8 mouse cellular contexts compared by ENCODE assay signal in the genomic region with DNA sequence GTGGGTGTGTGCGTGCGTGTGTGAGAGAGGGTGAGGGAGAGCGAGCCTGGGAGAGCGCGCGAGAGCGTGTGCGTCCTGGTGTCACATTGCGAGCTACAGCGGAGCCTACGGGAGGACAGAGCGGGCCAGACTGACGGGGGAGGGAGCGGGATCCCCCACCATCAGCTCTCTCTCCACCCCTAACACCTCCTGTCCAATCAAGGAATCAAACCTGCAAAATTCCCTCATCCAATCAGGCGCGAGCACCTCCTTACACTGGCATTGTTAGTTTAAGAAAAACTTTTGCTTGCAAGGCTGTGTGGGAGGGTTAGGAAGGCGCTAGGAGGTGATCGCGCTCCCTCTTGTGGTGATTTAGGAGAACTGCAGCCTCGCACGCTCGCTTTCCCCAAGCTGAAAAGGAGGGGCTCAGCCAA. TPM values are rescaled to one million over a fixed set of nuclear protein-coding genes. Genes with fewer than 3 reads are reported as not detected.
DNase-seq lines count a peak whose midpoint lies in the region; ATAC-seq and TF ChIP-seq lines count a peak whose summit lies in the region.

Ephb1 (minus strand) TSS at position 133 of the 413 bp plus-strand sequence.

- H3K4me3 ChIP-seq in ES-E14 (ENCODE audit: insufficient read depth in 1 of 2, low read depth in 1 of 2, low read length in 2 of 2, poor library complexity in 1 of 2, severe bottlenecking in 1 of 2), result peak within 1 kb of the TSS; percentile 63 to 64
- peak within 1 kb of the TSS; percentile 62 for H3K4me3 ChIP-seq in cerebellum, adult 2 months (replicated peaks; ENCODE audit: insufficient read depth, low read depth, low read length)
- peak within 1 kb of the TSS; percentile 81 for H3K4me3 ChIP-seq in forebrain, postnatal 0 days (ENCODE audit: low read depth, low read length)
- H3K4me3 ChIP-seq in layer of hippocampus, adult 2 months, result peak within 1 kb of the TSS; percentile 72
- peak within 1 kb of the TSS; percentile 30 for H3K4me3 ChIP-seq in lung, adult 2 months (replicated peaks; ENCODE audit: extremely low read depth, low read depth, low read length)

- no peak within 1 kb of the TSS for H3K27ac ChIP-seq in ES-E14 (ENCODE audit: insufficient read depth, low read depth, low read length, poor library complexity, severe bottlenecking)
- H3K27ac ChIP-seq in cerebellum, adult 2 months (ENCODE audit: insufficient read depth, low read length), result peak within 1 kb of the TSS; percentile 57
- peak within 1 kb of the TSS; percentile 80 for H3K27ac ChIP-seq in forebrain, postnatal 0 days (ENCODE audit: low read depth, low read length)
- peak within 1 kb of the TSS; percentile 84 for H3K27ac ChIP-seq in layer of hippocampus, adult 2 months

- peak within 1 kb of the TSS; percentile 51 for H3K9ac ChIP-seq in ES-E14 (ENCODE audit: insufficient read depth, low read depth, low read length, poor library complexity, severe bottlenecking)
- peak within 1 kb of the TSS; percentile 75 for H3K9ac ChIP-seq in forebrain, postnatal 0 days

- DNase-seq in ES-E14 (ENCODE audit: low read depth, low spot score), result peak; percentile 87
- peak; percentile 92 to 97 for DNase-seq in cerebellum, adult 2 months
- DNase-seq in forebrain, postnatal 0 days, result peak; percentile 96
- DNase-seq in heart, postnatal 36 days, result peak; percentile 83 to 84
- peak; percentile 90 to 93 for DNase-seq in layer of hippocampus, adult 2 months (ENCODE audit: low spot score in 2 of 2)
- DNase-seq in lung, adult 2 months, result peak; percentile 65
- DNase-seq in ovary, adult 18-20 months (ENCODE audit: low spot score), result peak; percentile 61
- peak; percentile 16 to 27 for DNase-seq in thymus, postnatal 36 days

- intact Hi-C loops in heart, postnatal 36 days (cut with DNase I), result loop anchor here (1.0 to 10.0 kb wide), 6 partner anchors 47 to 1042 kb away; no protein-coding TSS in a partner anchor

- peak; percentile 97 for TF ChIP-seq CTCF in cerebellum, adult 2 months (IDR thresholded peaks at IDR 0.05; ENCODE audit: borderline replicate concordance, insufficient read depth, low read depth, low read length)
- peak; percentile 99 for TF ChIP-seq CTCF in forebrain, postnatal 0 days (IDR thresholded peaks at IDR 0.05; ENCODE audit: low read depth)
- peak; percentile 100 for TF ChIP-seq CTCF in layer of hippocampus, adult 2 months (conservative IDR thresholded peaks at IDR 0.05)
- TF ChIP-seq CTCF in lung, adult 2 months (IDR thresholded peaks at IDR 0.05; ENCODE audit: insufficient read depth, low read length), result peak; percentile 99

- no peaks in the 10 kb centered on the region for H3K4me1 ChIP-seq in ES-E14 (ENCODE audit: control insufficient read depth in 2 of 2, insufficient read depth in 2 of 2, low read length in 2 of 2, poor library complexity in 1 of 2)
- peaks cover 10% of the 10 kb centered on the region; the same call in 1 of the 2 replicates for H3K4me1 ChIP-seq in cerebellum, adult 2 months (ENCODE audit: control insufficient read depth, insufficient read depth, low read length)
- 0 out of 2 replicates have a peak, but pooled peaks cover 5% of the 10 kb centered on the region for H3K4me1 ChIP-seq in forebrain, postnatal 0 days (ENCODE audit: insufficient read depth)
- H3K4me1 ChIP-seq in lung, adult 2 months (ENCODE audit: control insufficient read depth, insufficient read depth, low read length), result no peaks in the 10 kb centered on the region

- H3K27me3 ChIP-seq in cerebellum, adult 2 months (ENCODE audit: control insufficient read depth, insufficient read depth, low read length), result no peaks in the 10 kb centered on the region
- no peaks in the 10 kb centered on the region for H3K27me3 ChIP-seq in forebrain, postnatal 0 days (ENCODE audit: insufficient read depth, low read length)

- H3K36me3 ChIP-seq in ES-E14 (ENCODE audit: control insufficient read depth, insufficient read depth, low read length, poor library complexity, severe bottlenecking), result no peaks in the 10 kb centered on the region
- no peaks in the 10 kb centered on the region for H3K36me3 ChIP-seq in forebrain, postnatal 0 days (ENCODE audit: insufficient read depth)

- in situ Hi-C loops in ES-E14 (cut with MboI; ENCODE audit: low sequenced_read_pairs in 2 of 2, unreplicated experiment in 2 of 2), result loop anchor here (25.0 kb wide), 1 partner anchor 1042 kb away; no protein-coding TSS in a partner anchor

- H3K9me3 ChIP-seq in ES-E14 (ENCODE audit: control insufficient read depth, insufficient read depth, low read depth, low read length), result no peaks in the 10 kb centered on the region
- no peaks in the 10 kb centered on the region for H3K9me3 ChIP-seq in forebrain, postnatal 0 days (ENCODE audit: low read length)

- whole genome bisulfite sequencing in cerebellum, adult 2 months, result under 1% methylated on average over 22 of the region's 22 CpGs
- WGBS in forebrain, postnatal 0 days, result under 1% methylated on average over 21 of the region's 22 CpGs
- WGBS in lung, adult 2 months, result under 1% methylated on average over 22 of the region's 22 CpGs

- peak; percentile 96 for TF ChIP-seq POLR2A in cerebellum, adult 2 months (IDR thresholded peaks at IDR 0.05; ENCODE audit: borderline replicate concordance, insufficient read depth, low read length)
- TF ChIP-seq POLR2A in lung, adult 2 months (IDR thresholded peaks at IDR 0.05; ENCODE audit: borderline replicate concordance, extremely low read depth, low read depth, low read length), result no peak

- peak within 1 kb of the TSS; percentile 91 for H3K4me2 ChIP-seq in forebrain, postnatal 0 days (ENCODE audit: low read depth)

- peak; percentile 96 for ATAC-seq in forebrain, postnatal 0 days

TF ChIP-seq in ES-E14, 5 proteins besides CTCF, POLR2A, EP300 and RAD21:
- TF ChIP-seq ZC3H11A (IDR thresholded peaks at IDR 0.05; ENCODE audit: borderline replicate concordance, low read depth, low read length) (peak; percentile 99), ZNF384 (IDR thresholded peaks at IDR 0.05; ENCODE audit: low read depth, low read length) (no peak), HCFC1 (IDR thresholded peaks at IDR 0.05; ENCODE audit: borderline replicate concordance, insufficient read depth, low read length) (no peak; the same call in 1 of the 2 replicates), MAFK (IDR thresholded peaks at IDR 0.05; ENCODE audit: insufficient read depth, low read depth, low read length) (no peak), CHD2 (IDR thresholded peaks at IDR 0.05; ENCODE audit: low read depth, low read length) (no peak)

RNA-seq across cellular contexts. Expression of gene Ephb1, which starts in this region (rescaled TPM):
- 0.27 and 0.32 TPM in 2 replicates for total RNA-seq in ES-E14 (2012; rRNA removed)
- polyA plus RNA-seq in cerebellum, adult 2 months (2012; rRNA removed), result 37.5 and 48.1 TPM in 2 replicates
- total RNA-seq in forebrain, postnatal 0 days (2014; rRNA removed), result 37.7 and 48.6 TPM in 2 replicates
- polyA plus RNA-seq in forebrain, postnatal 0 days (2015; fragmentation: Nextera tagmentation; extraction: Ambion mirVana), result 26.8 and 34.9 TPM in 2 replicates
- 10 to 100 TPM; 15.5 to 22.4 TPM for total RNA-seq in heart, postnatal 36 days (2021)
- total RNA-seq in layer of hippocampus, adult 2 months (2021), result 10 to 100 TPM; 23.5 to 26.3 TPM
- 1.00 and 1.1 TPM in 2 replicates for polyA plus RNA-seq in lung, adult 2 months (2012; rRNA removed)

Comparison
In these comparisons a context has a peak if more than half of its experiments do, and no peak if none do; other contexts are left out.
1. RNA of gene Ephb1 (total RNA-seq): 37.7 to 48.6 TPM in forebrain, postnatal 0 days, 23.5 to 26.3 TPM in layer of hippocampus, adult 2 months and 15.5 to 22.4 TPM in heart, postnatal 36 days; 0.27 to 0.32 TPM in ES-E14; every median in the first group is over 10 times any median in the second.
2. RNA of gene Ephb1 (polyA plus RNA-seq): 37.5 to 48.1 TPM in cerebellum, adult 2 months and 26.8 to 34.9 TPM in forebrain, postnatal 0 days; 1.00 to 1.1 TPM in lung, adult 2 months; every median in the first group is over 10 times any median in the second.
3. Peak in DNase-seq, H3K4me3 ChIP-seq and H3K9ac ChIP-seq in ES-E14; RNA of the gene not detected or under 1 TPM.
4. DNase-seq: peak in every context shown above with its lines; median percentile 96 in forebrain, postnatal 0 days; 94 in cerebellum, adult 2 months; 92 in layer of hippocampus, adult 2 months; 87 in ES-E14; 84 in heart, postnatal 36 days; 65 in lung, adult 2 months; 61 in ovary, adult 18-20 months; 22 in thymus, postnatal 36 days.
5. H3K4me3 ChIP-seq: peak in every context shown above with its lines; median percentile 81 in forebrain, postnatal 0 days; 72 in layer of hippocampus, adult 2 months; 64 in ES-E14; 62 in cerebellum, adult 2 months; 30 in lung, adult 2 months.
6. Peak in every context shown above with its lines, with median percentiles within 50 percentile points of each other: CTCF ChIP-seq.